Mouse (Mus musculus): ENCODE data around the gene Ankrd42.

The Ankrd42 gene

GRCm38 (mm10) chr7:92637021-92637625, at the start of gene Ankrd42:
TSS of gene Ankrd42 (minus strand) at chr7:92637142.
- DNase-seq = peak; percentile 88

- no peak for DNase-seq
Measured at GRCm38 (mm10) chr7:92677346-92677745, 40.4 kb upstream of the Ankrd42 start.

GRCm38 (mm10) chr7:92675131-92675530, 38.2 kb upstream of the Ankrd42 start:
- no peak for DNase-seq

GRCm38 (mm10) chr7:92669507-92670471, 32.8 kb upstream of the Ankrd42 start, which contains the start of gene Pcf11:
TSS of gene Pcf11 (minus strand) at chr7:92669934.
- peak; percentile 95 for DNase-seq

GRCm38 (mm10) chr7:92668791-92669506, 32.0 kb upstream of the Ankrd42 start:
- peak; percentile 73 for DNase-seq

- no peak for DNase-seq
Measured at GRCm38 (mm10) chr7:92666274-92666820, 29.4 kb upstream of the Ankrd42 start.

- no peak for DNase-seq
Measured at GRCm38 (mm10) chr7:92658050-92658449, 21.1 kb upstream of the Ankrd42 start.

- DNase-seq = no peak
Measured at GRCm38 (mm10) chr7:92656386-92656785, 19.4 kb upstream of the Ankrd42 start.

GRCm38 (mm10) chr7:92653329-92653728, 16.4 kb upstream of the Ankrd42 start:
- DNase-seq = no peak

GRCm38 (mm10) chr7:92647790-92648189, 10.8 kb upstream of the Ankrd42 start:
- DNase-seq = no peak

- DNase-seq = no peak
Measured at GRCm38 (mm10) chr7:92642358-92642757, 5.4 kb upstream of the Ankrd42 start.

- no peak for DNase-seq
Measured at GRCm38 (mm10) chr7:92638050-92638449, 1.1 kb upstream of the Ankrd42 start.

GRCm38 (mm10) chr7:92636295-92637011, 489 bp downstream of the Ankrd42 start:
- no peak for DNase-seq

GRCm38 (mm10) chr7:92630167-92630566, 6.8 kb downstream of the Ankrd42 start:
- DNase-seq = peak; percentile 8

GRCm38 (mm10) chr7:92624488-92624887, 12.5 kb downstream of the Ankrd42 start:
- DNase-seq = peak; percentile 11

GRCm38 (mm10) chr7:92610830-92611229, 26.1 kb downstream of the Ankrd42 start:
- no peak for DNase-seq

GRCm38 (mm10) chr7:92604961-92605360, 32.0 kb downstream of the Ankrd42 start:
- no peak for DNase-seq

GRCm38 (mm10) chr7:92590842-92591241, 46.1 kb downstream of the Ankrd42 start:
- DNase-seq = no peak

GRCm38 (mm10) chr7:92589986-92590385, 47.0 kb downstream of the Ankrd42 start:
- DNase-seq = no peak

GRCm38 (mm10) chr7:92583567-92583966, 53.4 kb downstream of the Ankrd42 start:
- DNase-seq = no peak

- DNase-seq = no peak
Measured at GRCm38 (mm10) chr7:92580491-92581207, 56.3 kb downstream of the Ankrd42 start.

GRCm38 (mm10) chr7:92566775-92567174, 70.2 kb downstream of the Ankrd42 start:
- no peak for DNase-seq

Measured in thymus, postnatal 25 days (tissue).